Mouse (Mus musculus) 3134 (cell line): ENCODE results near the gene Ros1.

Experiments
- DNase-seq: peaks from one replicate; pipeline ENCODE4 v3.0.0-alpha.2; 2011; ENCODE audit warnings: low spot score; ENCODE audit not compliant: insufficient read length; ENCODE audit errors: extremely low read depth

Gene Ros1

DNA sequence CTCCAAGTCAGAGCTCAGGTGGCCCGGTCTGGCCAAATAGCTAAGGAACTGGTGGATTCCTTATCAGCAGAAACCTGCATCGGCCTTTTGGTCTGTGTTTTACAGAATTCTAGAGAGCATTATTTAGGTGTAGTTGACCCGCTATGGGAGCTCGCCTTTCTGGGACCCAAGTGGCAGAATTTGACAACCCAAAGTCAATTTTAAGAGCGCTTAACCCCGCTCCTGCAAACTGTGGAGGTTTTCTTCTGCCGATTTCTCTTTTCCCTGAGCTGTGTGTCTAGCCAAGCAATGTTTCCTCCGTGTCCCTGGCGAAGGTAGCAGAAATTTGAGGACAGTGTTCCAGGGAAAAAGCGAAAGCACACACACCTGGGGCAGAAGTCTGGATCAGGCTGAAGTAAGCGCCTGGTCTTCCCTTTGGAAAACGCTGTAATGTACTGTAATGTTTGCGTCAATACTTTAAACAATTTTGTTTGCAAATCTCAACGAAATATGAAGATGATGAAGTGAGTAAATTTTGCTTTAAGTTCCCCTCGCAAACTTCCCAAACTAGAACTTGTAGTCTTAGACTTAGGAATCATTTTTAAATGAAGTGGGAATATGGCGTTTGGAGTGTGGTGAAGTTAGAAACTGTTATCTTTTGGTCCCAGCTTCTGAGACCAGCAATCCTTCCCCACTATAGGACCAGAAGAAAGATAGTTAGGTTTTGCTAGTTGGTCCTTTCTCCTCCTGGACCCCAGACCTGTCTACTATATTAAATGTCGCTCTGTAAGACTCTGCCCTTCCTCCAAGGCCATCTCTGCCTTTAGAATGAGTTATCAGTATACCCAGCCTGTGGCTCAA lies 171.6 kb downstream of the Ros1 start:
- no peak for DNase-seq

DNA sequence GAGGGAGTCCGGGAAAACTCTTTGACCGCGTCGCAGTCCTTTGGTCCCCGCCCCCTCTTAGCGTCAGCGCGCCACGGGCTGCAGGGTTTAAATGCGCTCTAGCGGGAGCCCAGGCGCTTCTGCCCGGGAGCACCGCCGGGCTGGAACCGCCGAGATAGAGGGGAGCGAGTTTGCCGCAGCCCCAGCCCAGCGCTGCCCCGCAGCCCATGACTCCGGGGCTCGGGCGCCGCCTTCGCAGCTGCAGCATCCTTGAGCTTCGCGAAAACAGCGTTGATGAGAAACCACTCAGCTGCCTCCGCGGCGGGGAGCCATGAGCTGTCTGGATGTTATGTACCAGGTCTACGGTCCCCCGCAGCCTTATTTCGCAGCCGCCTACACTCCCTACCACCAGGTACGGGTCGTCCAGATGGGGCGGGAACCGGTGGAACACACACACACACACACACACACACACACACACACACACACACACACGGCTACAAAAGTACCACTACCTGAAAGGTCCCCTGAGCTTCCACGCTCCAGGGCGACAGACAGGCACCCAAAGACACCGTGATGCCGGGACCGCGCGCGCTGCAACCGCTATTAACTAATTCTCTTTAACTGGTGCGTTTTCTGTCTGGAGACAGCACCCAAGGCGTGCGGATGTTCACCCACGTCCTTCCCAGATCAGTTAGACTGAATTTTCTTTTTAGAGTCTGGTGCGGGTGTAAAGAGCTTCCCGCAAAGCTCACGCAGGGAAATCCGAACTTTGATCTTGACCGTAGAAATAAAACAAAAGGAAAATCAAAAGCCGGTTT lies 172.4 kb downstream of the Ros1 start, which contains the start of gene Vgll2:
Gene Vgll2, plus strand, starts transcription at position 90 of the 800 bp plus-strand sequence.
- no peak for DNase-seq

DNA sequence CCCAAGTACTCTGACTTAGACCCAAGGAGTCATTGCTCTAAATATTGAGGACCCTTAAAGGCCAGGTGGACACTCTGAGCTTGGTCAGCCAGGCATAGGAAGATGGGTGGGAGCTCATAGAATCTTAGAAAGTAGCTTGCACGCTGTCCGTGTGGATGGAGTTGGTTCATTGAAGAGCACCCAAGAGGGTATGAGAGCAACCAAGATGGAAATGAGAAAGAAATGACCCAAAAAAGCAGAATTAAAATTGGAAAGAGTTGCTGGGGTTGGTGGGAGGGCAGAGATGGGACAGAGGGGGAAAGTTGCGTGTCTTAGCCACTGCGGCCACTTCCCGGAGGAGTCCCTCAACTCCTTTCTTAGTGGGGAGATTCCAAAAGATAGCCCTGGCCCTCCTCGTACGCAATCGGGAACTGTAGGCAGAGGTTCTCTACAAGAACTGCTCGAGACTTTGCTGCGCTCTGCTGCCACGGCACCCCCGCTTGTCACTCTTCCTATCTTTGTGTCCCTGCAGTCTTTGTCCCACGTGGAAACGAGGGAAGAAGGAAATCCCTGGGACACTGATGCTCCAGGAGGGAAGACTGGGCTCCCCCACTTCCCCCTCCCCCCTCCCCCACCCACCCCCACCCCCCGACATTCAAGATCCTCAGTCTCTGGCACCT lies 173.2 kb downstream of the Ros1 start:
- DNase-seq, result no peak

DNA sequence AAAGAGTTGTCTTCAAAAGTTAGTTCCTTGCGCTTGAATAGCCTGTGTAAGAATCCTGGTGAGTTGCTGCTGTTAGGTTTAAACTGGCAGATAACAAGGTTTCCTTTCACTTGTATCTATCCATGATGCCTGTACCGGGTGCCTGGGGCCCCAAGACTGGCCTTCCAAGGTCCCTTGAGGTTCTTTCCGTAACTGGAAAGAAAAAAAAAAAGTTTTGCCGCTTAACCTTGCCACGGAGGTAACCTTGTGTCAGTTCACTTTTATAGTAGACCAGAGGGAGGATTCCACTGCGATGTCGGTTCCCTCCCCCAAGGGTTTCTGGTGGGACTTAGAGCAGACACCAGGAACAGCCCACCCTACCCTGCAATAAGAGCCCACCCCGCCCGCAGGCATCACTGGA lies 173.8 kb downstream of the Ros1 start:
- no peak for DNase-seq

DNA sequence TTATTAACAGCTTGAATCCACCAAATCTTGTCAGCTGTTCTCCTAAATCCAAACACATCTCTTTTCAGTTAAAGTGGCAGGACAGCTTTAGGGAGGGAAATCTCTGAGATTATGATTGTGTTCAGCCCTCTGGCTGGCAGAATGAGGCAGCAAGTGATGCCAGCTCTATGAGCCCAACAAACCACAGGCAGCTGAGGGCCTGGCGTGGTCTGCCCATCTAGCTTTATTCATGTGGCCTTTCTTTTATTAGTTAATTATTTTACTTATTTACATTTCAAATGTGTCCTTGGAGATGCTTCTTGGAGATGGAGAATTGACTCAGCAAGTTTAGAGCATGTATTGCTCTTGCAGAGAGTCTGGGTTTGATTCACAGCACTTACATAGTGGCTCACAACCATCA lies 176.6 kb downstream of the Ros1 start:
- DNase-seq, result no peak
